Comparison of ENCODE assay signal across 13 mouse cellular contexts in the genomic region with DNA sequence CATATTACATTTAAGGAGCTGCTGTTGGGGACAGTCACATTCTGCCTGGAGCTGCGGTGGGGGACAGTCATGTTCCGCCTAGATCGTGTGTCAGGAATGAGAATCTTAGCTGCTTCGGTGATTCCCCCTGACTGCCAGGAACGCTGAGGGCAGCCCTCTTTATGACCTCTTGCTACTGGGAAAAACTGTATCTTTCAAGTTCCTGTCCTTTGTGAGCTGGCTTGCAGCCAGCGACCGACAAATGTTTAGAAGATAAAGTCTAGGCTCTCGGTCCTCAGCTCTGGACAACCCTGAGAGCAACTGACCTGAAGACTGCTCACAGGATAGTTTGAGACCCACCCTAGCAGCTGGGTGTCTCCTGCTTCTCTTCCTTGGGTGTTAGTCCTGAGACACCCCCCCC. TPM values are rescaled to one million over a fixed set of nuclear protein-coding genes. Genes with fewer than 3 reads are reported as not detected.
DNase-seq lines count a peak whose midpoint lies in the region; ATAC-seq lines count a peak whose summit lies in the region.
"Had no signal": no experiment of that assay in that cellular context is flagged by ENCODE, and none has a peak within 500 bp of the region (broad histone marks: within the 10 kb centered on the region; RNA-seq: fewer than 3 reads in every experiment).

No protein-coding gene starts in this region.

- no peak for DNase-seq in heart, adult 8-10 months (ENCODE audit: low spot score)
- peak; percentile 9 for DNase-seq in midbrain, embryonic 14.5 days
- no peak for DNase-seq in midbrain, embryonic 10.5 days (ENCODE audit: low spot score)
- DNase-seq in spleen, postnatal 10 days (ENCODE audit: low spot score in 2 of 2) = peak; percentile 32 to 62
- DNase-seq in right cerebral cortex, postnatal 4 days = no peak
- no peak for DNase-seq in gastrocnemius, postnatal 25 days
- DNase-seq: heart, adult 11 months had no signal

- H3K9ac ChIP-seq in heart, embryonic 13.5 days = peak overlapping the region; percentile 56
- H3K9ac ChIP-seq in midbrain, embryonic 14.5 days (replicated peaks; ENCODE audit: low read length) = no peak overlapping the region
- H3K9ac ChIP-seq: embryonic facial prominence, embryonic 15.5 days; midbrain, embryonic 12.5 days had no signal

- peak overlapping the region; percentile 13; the same call in 1 of the 2 replicates for H3K4me3 ChIP-seq in heart, embryonic 13.5 days
- H3K4me3 ChIP-seq in midbrain, embryonic 14.5 days (replicated peaks; ENCODE audit: low read depth, low read length) = no peak overlapping the region
- no peak overlapping the region for H3K4me3 ChIP-seq in midbrain, embryonic 10.5 days
- H3K4me3 ChIP-seq in erythroblast, embryonic 14.5 days (replicated peaks) = peak overlapping the region; percentile 12
- H3K4me3 ChIP-seq: embryonic facial prominence, embryonic 15.5 days; midbrain, embryonic 12.5 days had no signal

- 7% methylated on average over 8 of the region's 8 CpGs for WGBS in heart, embryonic 13.5 days
- 44% methylated on average over 8 of the region's 8 CpGs for WGBS in midbrain, embryonic 14.5 days
- WGBS in midbrain, embryonic 10.5 days = 55% methylated on average over 8 of the region's 8 CpGs

- ATAC-seq in heart, embryonic 13.5 days (ENCODE audit: extremely low read depth, insufficient number of reproducible peaks, low FRiP score, low TSS enrichment) = no peak
- no peak for ATAC-seq in midbrain, embryonic 14.5 days (ENCODE audit: low FRiP score, low TSS enrichment)

- peaks cover 2% of the 10 kb centered on the region; the same call in 1 of the 2 replicates for H3K9me3 ChIP-seq in heart, embryonic 13.5 days
- H3K9me3 ChIP-seq in midbrain, embryonic 14.5 days (ENCODE audit: control insufficient read depth, low read length) = no peaks in the 10 kb centered on the region
- H3K9me3 ChIP-seq in midbrain, embryonic 10.5 days (replicated peaks) = 0 out of 2 replicates have a peak, but pooled peaks cover 6% of the 10 kb centered on the region
- H3K9me3 ChIP-seq in erythroblast, embryonic 14.5 days (ENCODE audit: control insufficient read depth, low read length) = peaks cover 7% of the 10 kb centered on the region
- H3K9me3 ChIP-seq: embryonic facial prominence, embryonic 15.5 days; midbrain, embryonic 12.5 days had no signal

- H3K27ac ChIP-seq in heart, embryonic 13.5 days (replicated peaks) = no peak overlapping the region
- H3K27ac ChIP-seq in midbrain, embryonic 14.5 days (replicated peaks; ENCODE audit: low read depth, low read length) = no peak overlapping the region
- H3K27ac ChIP-seq in midbrain, embryonic 10.5 days (replicated peaks) = no peak overlapping the region
- H3K27ac ChIP-seq: embryonic facial prominence, embryonic 15.5 days; midbrain, embryonic 12.5 days had no signal

- H3K4me2 ChIP-seq in heart, embryonic 13.5 days = peak overlapping the region; percentile 50
- H3K4me2 ChIP-seq in midbrain, embryonic 14.5 days (ENCODE audit: low read length) = no peak overlapping the region
- H3K4me2 ChIP-seq: embryonic facial prominence, embryonic 15.5 days; midbrain, embryonic 12.5 days had no signal

- H3K27me3 ChIP-seq in heart, embryonic 13.5 days (replicated peaks) = no peaks in the 10 kb centered on the region
- H3K27me3 ChIP-seq in midbrain, embryonic 14.5 days (ENCODE audit: control insufficient read depth, insufficient read depth, low read length) = no peaks in the 10 kb centered on the region
- no peaks in the 10 kb centered on the region for H3K27me3 ChIP-seq in midbrain, embryonic 10.5 days (ENCODE audit: low read depth, poor library complexity, severe bottlenecking)
- H3K27me3 ChIP-seq in erythroblast, embryonic 14.5 days (ENCODE audit: control insufficient read depth) = no peaks in the 10 kb centered on the region
- H3K27me3 ChIP-seq: embryonic facial prominence, embryonic 15.5 days; midbrain, embryonic 12.5 days had no signal

- no peaks in the 10 kb centered on the region for H3K36me3 ChIP-seq in heart, embryonic 13.5 days
- H3K36me3 ChIP-seq in midbrain, embryonic 14.5 days (ENCODE audit: control insufficient read depth, insufficient read depth, low read length) = no peaks in the 10 kb centered on the region
- no peaks in the 10 kb centered on the region for H3K36me3 ChIP-seq in midbrain, embryonic 10.5 days
- H3K36me3 ChIP-seq in erythroblast, embryonic 14.5 days (ENCODE audit: control insufficient read depth) = peaks cover 4% of the 10 kb centered on the region; the same call in 1 of the 2 replicates
- H3K36me3 ChIP-seq: embryonic facial prominence, embryonic 15.5 days; midbrain, embryonic 12.5 days had no signal

- peaks cover 10% of the 10 kb centered on the region for H3K4me1 ChIP-seq in heart, embryonic 13.5 days
- no peaks in the 10 kb centered on the region for H3K4me1 ChIP-seq in midbrain, embryonic 14.5 days (ENCODE audit: control insufficient read depth, insufficient read depth, low read length)
- peaks cover 9% of the 10 kb centered on the region for H3K4me1 ChIP-seq in midbrain, embryonic 10.5 days
- peaks cover 53% of the 10 kb centered on the region for H3K4me1 ChIP-seq in erythroblast, embryonic 14.5 days (ENCODE audit: control insufficient read depth)
- H3K4me1 ChIP-seq: embryonic facial prominence, embryonic 15.5 days; midbrain, embryonic 12.5 days had no signal

RNA-seq across cellular contexts. Expression of gene Gm49496, which starts 5.6 kb away (rescaled TPM):
- not detected in 2 replicates for polyA plus RNA-seq in heart, embryonic 13.5 days (2015; fragmentation: Nextera tagmentation; extraction: Ambion mirVana)
- total RNA-seq in heart, adult 8-10 months (2022) = not detected
- not detected in 2 replicates for polyA plus RNA-seq in midbrain, embryonic 14.5 days (2014; fragmentation: Nextera tagmentation; extraction: Ambion mirVana)
- polyA plus RNA-seq in midbrain, embryonic 10.5 days (2016; fragmentation: Nextera tagmentation; extraction: Ambion mirVana) = not detected in 2 replicates
- not detected in 2 replicates for polyA plus RNA-seq in erythroblast, embryonic 14.5 days (2012)
- not detected for total RNA-seq in gastrocnemius, postnatal 25 days (2021)
- total RNA-seq: CH12.LX; layer of hippocampus, postnatal 14 days had no signal
- polyA plus RNA-seq: embryonic facial prominence, embryonic 15.5 days; midbrain, embryonic 12.5 days had no signal

RNA-seq across cellular contexts. Expression of gene Gm10198, which starts 37.3 kb away (rescaled TPM):
- polyA plus RNA-seq in heart, embryonic 13.5 days (2015; fragmentation: Nextera tagmentation; extraction: Ambion mirVana) = not detected in 2 replicates
- not detected for total RNA-seq in heart, adult 8-10 months (2022)
- not detected in 2 replicates for polyA plus RNA-seq in midbrain, embryonic 14.5 days (2014; fragmentation: Nextera tagmentation; extraction: Ambion mirVana)
- polyA plus RNA-seq in midbrain, embryonic 10.5 days (2016; fragmentation: Nextera tagmentation; extraction: Ambion mirVana) = not detected in 2 replicates
- not detected in 2 replicates for polyA plus RNA-seq in erythroblast, embryonic 14.5 days (2012)
- not detected for total RNA-seq in gastrocnemius, postnatal 25 days (2021)
- total RNA-seq: CH12.LX; layer of hippocampus, postnatal 14 days had no signal
- polyA plus RNA-seq: embryonic facial prominence, embryonic 15.5 days; midbrain, embryonic 12.5 days had no signal

Comparison
In these comparisons a context has a peak if more than half of its experiments do, and no peak if none do; other contexts are left out.
1. DNase-seq: peak in midbrain, embryonic 14.5 days (single experiment) and spleen, postnatal 10 days (2 of 2); none in heart, adult 8-10 months (single experiment), midbrain, embryonic 10.5 days (single experiment), right cerebral cortex, postnatal 4 days (single experiment) and gastrocnemius, postnatal 25 days (single experiment).
2. H3K4me3 ChIP-seq: peak in heart, embryonic 13.5 days (single experiment) and erythroblast, embryonic 14.5 days (single experiment); none in midbrain, embryonic 14.5 days (single experiment) and midbrain, embryonic 10.5 days (single experiment).